Mouse (Mus musculus) intestine, embryonic 16.5 days (tissue): Measurements from ENCODE around the gene Trim47. TPM values are rescaled to one million over a fixed set of nuclear protein-coding genes. Genes with fewer than 3 reads are reported as not detected.

Experiments used
- ATAC-seq: fragments of 200-750 bp; cut with Nextera tagmentation; 2 replicates; pipeline ENCODE4 v1.8.0; 2017; ENCODE audit warnings: moderate TSS enrichment, moderate library complexity
- H3K27ac ChIP-seq: fragments of 300-500 bp; sonication (generic); 2 replicates; pipeline ENCODE4 v1.5.1; 2014; ENCODE audit warnings: mild to moderate bottlenecking, low read length
- H3K27me3 ChIP-seq: fragments of 300-500 bp; sonication (generic); replicated peaks from 2 replicates; pipeline ENCODE4 v1.6.1; 2014; ENCODE audit warnings: low read length, control low read depth, mixed read lengths; ENCODE audit not compliant: control insufficient read depth, insufficient read depth
- H3K36me3 ChIP-seq: fragments of 300-500 bp; sonication (generic); 2 replicates; pipeline ENCODE4 v1.6.1; 2014; ENCODE audit warnings: low read length, control low read depth; ENCODE audit not compliant: control insufficient read depth, insufficient read depth
- H3K4me1 ChIP-seq: fragments of 300-500 bp; sonication (generic); 2 replicates; pipeline ENCODE4 v1.6.1; 2014; ENCODE audit warnings: low read length, control low read depth, mixed read lengths; ENCODE audit not compliant: control insufficient read depth, insufficient read depth
- H3K4me2 ChIP-seq: fragments of 300-500 bp; sonication (generic); 2 replicates; pipeline ENCODE4 v1.6.1; 2014; ENCODE audit warnings: low read depth, low read length, control low read depth
- H3K4me3 ChIP-seq: fragments of 300-500 bp; sonication (generic); 2 replicates; pipeline ENCODE4 v1.5.1; 2014; ENCODE audit warnings: mild to moderate bottlenecking, low read length
- H3K9ac ChIP-seq: fragments of 300-500 bp; sonication (generic); 2 replicates; pipeline ENCODE4 v1.6.1; 2014; ENCODE audit warnings: low read depth, low read length
- H3K9me3 ChIP-seq: fragments of 300-500 bp; sonication (generic); 2 replicates; pipeline ENCODE4 v1.6.1; 2016; ENCODE audit warnings: low read length, control low read depth; ENCODE audit not compliant: control insufficient read depth
- WGBS: fragments of 180-500 bp; shearing (Covaris S2); extraction: QIAGEN DNeasy Blood & Tissue Kit; methylation state at CpG from one replicate; pipeline ENCODE4 v1.1.7; 2014; 5-methylcytosine and 5-hydroxymethylcytosine counted together
- polyA plus RNA-seq: library from polyadenylated mRNA; unstranded; fragments of >200 nt; fragmentation: Nextera tagmentation; extraction: Ambion mirVana; gene quantifications from 2 replicates; pipeline ENCODE4 v1.2.1, GENCODE M21; 2015

Trim47 gene
- polyA plus RNA-seq, 1 experiment from 2014 or later = 13.9 TPM

- Histone ChIP-seq H3K36me3 (peaks cover 11% of the 10 kb centered on the region), H3K9ac (peak overlapping the region; percentile 65), H3K9me3 (no peaks in the 10 kb centered on the region), H3K4me1 (peaks cover 17% of the 10 kb centered on the region), H3K27ac (peak overlapping the region; percentile 90), H3K4me2 (peak overlapping the region; percentile 54), H3K4me3 (peak overlapping the region; percentile 55), H3K27me3 (no peaks in the 10 kb centered on the region)
- ATAC-seq = peak; percentile 83
- 2% methylated on average over 31 of the region's 31 CpGs for WGBS
Measured at GRCm38 (mm10) chr11:116087194-116088130, 39.5 kb downstream of the Trim47 start.

DNA sequence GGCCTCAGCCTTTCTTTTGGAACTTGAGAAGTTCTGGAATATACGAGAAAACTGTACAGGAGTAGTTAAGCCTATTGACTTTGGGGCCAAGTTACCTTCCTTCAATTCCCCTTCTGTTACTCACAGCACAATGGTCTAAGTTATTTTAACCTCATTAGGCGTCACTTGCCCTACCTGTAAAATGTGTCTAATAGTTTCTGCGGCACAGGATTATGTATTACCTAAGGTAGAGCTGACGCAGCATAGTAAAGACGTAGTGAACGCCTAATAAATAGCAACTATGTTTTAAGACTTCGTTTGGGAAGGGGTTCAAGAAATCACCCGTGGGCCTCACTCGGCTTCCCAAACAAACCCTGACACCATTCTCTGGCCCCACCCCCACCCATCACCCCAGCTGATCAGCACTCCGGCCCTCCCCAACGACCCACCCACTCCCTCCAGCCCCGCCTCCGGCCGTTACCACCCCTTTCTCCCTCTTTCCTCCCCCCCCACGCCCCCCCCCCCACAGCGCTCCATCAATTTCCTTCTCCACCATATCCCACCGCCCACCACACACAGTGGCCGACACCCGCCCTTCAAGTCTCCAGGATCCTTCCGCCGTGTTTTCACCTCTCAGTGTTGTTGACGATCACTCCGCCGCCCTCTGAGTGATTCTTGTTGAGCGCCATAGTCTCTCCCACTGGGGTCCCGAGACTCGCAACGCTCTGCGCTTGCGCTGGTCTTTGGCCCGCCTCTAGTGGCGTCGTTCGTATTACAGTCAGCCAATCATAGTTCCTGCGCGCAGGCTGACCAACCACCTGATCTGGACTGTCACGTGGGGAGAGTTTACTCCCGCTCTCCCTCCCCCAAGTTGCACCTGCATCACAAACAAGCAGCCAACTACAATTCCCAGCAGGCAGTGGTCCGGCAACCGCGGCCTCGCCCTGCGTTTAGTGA, 40.5 kb downstream of the Trim47 start, which contains the start of gene Wbp2:
Gene Wbp2 (minus strand): TSS at position 738 of the 936 bp plus-strand sequence.
- H3K36me3 ChIP-seq = peaks cover 13% of the 10 kb centered on the region
- H3K27me3 ChIP-seq = no peaks in the 10 kb centered on the region
- WGBS = 3% methylated on average over 41 of the region's 43 CpGs
- peaks cover 17% of the 10 kb centered on the region for H3K4me1 ChIP-seq
- H3K4me2 ChIP-seq = peak within 1 kb of the TSS; percentile 75
- peak within 1 kb of the TSS; percentile 90 for H3K27ac ChIP-seq
- no peaks in the 10 kb centered on the region for H3K9me3 ChIP-seq
- H3K4me3 ChIP-seq = peak within 1 kb of the TSS; percentile 55
- peak; percentile 94 for ATAC-seq
- peak within 1 kb of the TSS; percentile 67 for H3K9ac ChIP-seq

DNA sequence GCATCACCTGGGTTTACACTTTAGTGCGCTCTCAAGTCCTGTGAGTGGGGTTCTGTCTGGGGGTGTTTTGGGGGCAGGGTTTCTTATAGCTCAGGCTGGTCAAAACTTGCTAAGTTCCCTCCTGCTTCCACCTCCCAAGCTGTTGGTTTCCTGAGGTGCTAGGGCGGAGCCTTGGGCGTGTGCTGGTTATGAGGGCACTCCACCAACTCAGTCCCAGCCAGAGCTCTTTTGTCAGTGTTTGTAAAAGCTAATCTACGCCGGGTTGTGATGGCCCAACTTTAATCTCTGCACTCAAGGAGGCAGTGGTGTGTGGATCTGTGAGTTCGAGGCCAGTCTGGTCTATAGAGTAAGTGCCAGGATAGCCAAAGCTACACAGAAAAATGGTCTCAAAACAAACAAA, 42.8 kb downstream of the Trim47 start:
- H3K27ac ChIP-seq = no peak overlapping the region
- WGBS = 78% methylated on average over 6 of the region's 6 CpGs

DNA sequence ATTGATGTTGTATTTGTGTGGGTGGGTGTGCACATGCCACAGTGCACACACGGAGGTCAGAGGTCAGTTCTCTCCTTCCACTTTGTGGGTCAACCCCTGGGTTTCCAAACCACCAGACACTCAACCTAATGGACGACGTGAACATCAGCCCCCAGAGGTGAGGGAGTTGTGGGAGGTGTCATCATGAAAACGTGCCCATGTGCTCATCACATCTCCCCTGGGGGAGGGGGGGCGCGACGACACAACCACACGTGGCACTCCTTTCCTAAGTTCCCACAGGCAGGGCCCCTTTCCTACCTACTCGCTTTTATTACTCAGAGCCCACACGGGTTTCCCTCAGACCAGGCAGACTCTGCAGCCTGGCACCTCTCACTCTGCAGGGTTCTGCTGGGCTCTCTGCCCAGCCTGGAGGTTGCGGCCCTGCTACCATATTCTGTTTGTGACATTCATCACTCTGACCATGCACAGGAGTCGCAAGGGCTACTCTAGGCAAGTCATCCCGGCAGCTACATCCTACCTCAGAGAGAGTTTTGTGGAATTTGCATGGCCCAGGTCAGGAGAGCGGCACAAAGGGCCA, 43.8 kb downstream of the Trim47 start:
- Histone ChIP-seq H3K27ac (no peak overlapping the region), H3K9ac (no peak overlapping the region), H3K4me2 (no peak overlapping the region), H3K4me1 (peaks cover 30% of the 10 kb centered on the region), H3K9me3 (no peaks in the 10 kb centered on the region), H3K36me3 (peaks cover 26% of the 10 kb centered on the region), H3K27me3 (no peaks in the 10 kb centered on the region), H3K4me3 (no peak overlapping the region)
- no peak for ATAC-seq
- WGBS = 88% methylated on average over 14 of the region's 14 CpGs

More for the DNA sequence above, 42.8 kb downstream of the Trim47 start:
- H3K4me2 ChIP-seq = no peak overlapping the region
- H3K9ac ChIP-seq = no peak overlapping the region
- H3K36me3 ChIP-seq = peaks cover 25% of the 10 kb centered on the region
- ATAC-seq = no peak
- H3K9me3 ChIP-seq = no peaks in the 10 kb centered on the region
- H3K27me3 ChIP-seq = no peaks in the 10 kb centered on the region
- H3K4me1 ChIP-seq = peaks cover 21% of the 10 kb centered on the region
- no peak overlapping the region for H3K4me3 ChIP-seq

- no peak overlapping the region for H3K4me2 ChIP-seq
- peaks cover 32% of the 10 kb centered on the region for H3K4me1 ChIP-seq
- WGBS = 62% methylated on average over 6 of the region's 6 CpGs
- H3K4me3 ChIP-seq = no peak overlapping the region
- H3K9ac ChIP-seq = no peak overlapping the region
- ATAC-seq = no peak
- no peak overlapping the region for H3K27ac ChIP-seq
- peaks cover 26% of the 10 kb centered on the region for H3K36me3 ChIP-seq
- no peaks in the 10 kb centered on the region for H3K9me3 ChIP-seq
- H3K27me3 ChIP-seq = no peaks in the 10 kb centered on the region
Measured at GRCm38 (mm10) chr11:116081081-116081480, 45.9 kb downstream of the Trim47 start.

- H3K27ac ChIP-seq = no peak overlapping the region; the same call in 1 of the 2 replicates
- H3K4me1 ChIP-seq = peaks cover 20% of the 10 kb centered on the region
- H3K9me3 ChIP-seq = no peaks in the 10 kb centered on the region
- 0 out of 2 replicates have a peak overlapping the region, but pooled peaks have one; percentile 45 for H3K9ac ChIP-seq
- no peaks in the 10 kb centered on the region for H3K27me3 ChIP-seq
- WGBS = 66% methylated on average over 10 of the region's 10 CpGs
- ATAC-seq = no peak
- no peak overlapping the region for H3K4me2 ChIP-seq
- peaks cover 26% of the 10 kb centered on the region for H3K36me3 ChIP-seq
- no peak overlapping the region for H3K4me3 ChIP-seq
Measured at GRCm38 (mm10) chr11:116079511-116079910, 47.5 kb downstream of the Trim47 start.

GRCm38 (mm10) chr11:116078676-116079320, 48.2 kb downstream of the Trim47 start:
- H3K36me3 ChIP-seq = peaks cover 25% of the 10 kb centered on the region
- H3K4me3 ChIP-seq = no peak overlapping the region
- 49% methylated on average over 10 of the region's 10 CpGs for WGBS
- H3K9me3 ChIP-seq = no peaks in the 10 kb centered on the region
- H3K4me1 ChIP-seq = peaks cover 20% of the 10 kb centered on the region
- H3K9ac ChIP-seq = peak overlapping the region; percentile 45; the same call in 1 of the 2 replicates
- no peaks in the 10 kb centered on the region for H3K27me3 ChIP-seq
- H3K27ac ChIP-seq = peak overlapping the region; percentile 46; the same call in 1 of the 2 replicates
- no peak for ATAC-seq
- no peak overlapping the region for H3K4me2 ChIP-seq

- Histone ChIP-seq H3K9me3 (no peaks in the 10 kb centered on the region), H3K27me3 (no peaks in the 10 kb centered on the region), H3K4me3 (peak overlapping the region; percentile 41), H3K36me3 (peaks cover 20% of the 10 kb centered on the region), H3K9ac (peak overlapping the region; percentile 67), H3K27ac (peak overlapping the region; percentile 86), H3K4me2 (peak overlapping the region; percentile 54), H3K4me1 (peaks cover 20% of the 10 kb centered on the region)
- 8% methylated on average over 16 of the region's 16 CpGs for WGBS
- ATAC-seq = peak; percentile 45
Measured at GRCm38 (mm10) chr11:116078221-116078620, 48.8 kb downstream of the Trim47 start.
